Mouse (Mus musculus): Measurements from ENCODE around the gene Gatc. TPM values are rescaled to one million over a fixed set of nuclear protein-coding genes. Genes with fewer than 3 reads are reported as not detected.

The Gatc gene
- total and polyA plus RNA-seq, 3 experiments = 6.2 to 34.0 (median 14.4) TPM

DNA sequence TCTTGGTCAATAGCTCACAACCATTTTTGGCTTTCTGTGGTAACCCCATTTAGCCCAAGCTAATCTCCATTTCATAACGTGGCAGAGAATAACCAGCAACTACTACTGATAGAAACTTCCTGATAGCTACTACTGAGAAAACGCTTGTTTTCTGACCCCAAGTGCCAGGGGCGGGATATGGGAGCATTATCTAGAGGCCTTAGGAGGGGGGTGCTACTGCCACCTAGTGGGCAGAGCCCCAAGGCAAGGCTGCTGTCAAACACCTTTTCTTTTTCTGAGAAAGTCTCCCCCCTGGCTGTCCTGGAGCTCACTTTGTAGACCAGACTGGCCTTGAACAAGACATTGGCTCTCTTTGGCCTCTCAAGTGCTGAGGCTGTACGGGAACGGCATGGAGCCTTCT lies 6.6 kb upstream of the Gatc start:
- peak; percentile 91 for TF ChIP-seq SIN3A (IDR thresholded peaks at IDR 0.05; ENCODE audit: low read length)
- TF ChIP-seq MAFK (IDR thresholded peaks at IDR 0.05; ENCODE audit: insufficient replicate concordance, low read length) = no peak
- TF ChIP-seq CHD2 (IDR thresholded peaks at IDR 0.05; ENCODE audit: low read length) = no peak
- TF ChIP-seq POLR2AphosphoS2 (IDR thresholded peaks at IDR 0.05; ENCODE audit: low read depth, low read length) = no peak
- 0 out of 2 replicates have a peak, but pooled peaks have one; percentile 23 for TF ChIP-seq MYC (IDR thresholded peaks at IDR 0.05; ENCODE audit: low read depth, low read length)
- TF ChIP-seq ETS1 (conservative IDR thresholded peaks at IDR 0.05; ENCODE audit: low read depth, low read length) = no peak
- no peak for TF ChIP-seq POLR2A (IDR thresholded peaks at IDR 0.05; ENCODE audit: low read depth, low read length)
- no peak for TF ChIP-seq ZKSCAN1 (IDR thresholded peaks at IDR 0.05; ENCODE audit: borderline replicate concordance, low read depth, low read length)
- TF ChIP-seq JUND (conservative IDR thresholded peaks at IDR 0.05; ENCODE audit: low read depth, low read length) = no peak
- TF ChIP-seq E2F4 (IDR thresholded peaks at IDR 0.05; ENCODE audit: insufficient replicate concordance, low read depth, low read length) = no peak
- TF ChIP-seq EP300 (IDR thresholded peaks at IDR 0.05; ENCODE audit: low read length) = no peak
- TF ChIP-seq IRF4 (IDR thresholded peaks at IDR 0.05; ENCODE audit: low read depth, low read length) = peak; percentile 48; the same call in 1 of the 2 replicates
- no peak for TF ChIP-seq CHD1 (IDR thresholded peaks at IDR 0.05; ENCODE audit: low read depth, low read length)
- TF ChIP-seq NRF1 (IDR thresholded peaks at IDR 0.05; ENCODE audit: low read depth, low read length) = no peak
- peak; percentile 89 to 93 for TF ChIP-seq CTCF (conservative IDR thresholded peaks at IDR 0.05 in 1 of 2, IDR thresholded peaks at IDR 0.05 in 1 of 2; ENCODE audit: low read depth in 2 of 2, low read length in 2 of 2)
- TF ChIP-seq GABPA (IDR thresholded peaks at IDR 0.05; ENCODE audit: insufficient replicate concordance, low read depth, low read length) = no peak
- TF ChIP-seq BHLHE40 (IDR thresholded peaks at IDR 0.05; ENCODE audit: low read depth, low read length) = no peak
- no peak for TF ChIP-seq TBP (conservative IDR thresholded peaks at IDR 0.05; ENCODE audit: low read depth, low read length)
- TF ChIP-seq TCF12 (IDR thresholded peaks at IDR 0.05; ENCODE audit: low read depth, low read length) = no peak
- TF ChIP-seq MAZ (IDR thresholded peaks at IDR 0.05; ENCODE audit: low read depth, low read length) = 0 out of 2 replicates have a peak, but pooled peaks have one; percentile 58
- TF ChIP-seq ZC3H11A (IDR thresholded peaks at IDR 0.05; ENCODE audit: low read depth, low read length) = no peak
- TF ChIP-seq SMC3 (IDR thresholded peaks at IDR 0.05; ENCODE audit: low read depth, low read length) = peak; percentile 77
- peak; percentile 76 for TF ChIP-seq RAD21 (IDR thresholded peaks at IDR 0.05; ENCODE audit: low read depth, low read length)
- no peak for TF ChIP-seq USF1 (IDR thresholded peaks at IDR 0.05; ENCODE audit: low read depth, low read length)
- no peak; the same call in 1 of the 2 replicates for TF ChIP-seq ZNF384 (IDR thresholded peaks at IDR 0.05; ENCODE audit: low read depth, low read length)
- TF ChIP-seq MAX (IDR thresholded peaks at IDR 0.05; ENCODE audit: low read length) = no peak
- TF ChIP-seq ELF1 (IDR thresholded peaks at IDR 0.05; ENCODE audit: low read depth, low read length) = no peak
- TF ChIP-seq NELFE (IDR thresholded peaks at IDR 0.05; ENCODE audit: low read depth, low read length) = no peak
- no peak for TF ChIP-seq USF2 (conservative IDR thresholded peaks at IDR 0.05; ENCODE audit: low read depth, low read length)
- peak; percentile 52; the same call in 1 of the 2 replicates for TF ChIP-seq MXI1 (IDR thresholded peaks at IDR 0.05; ENCODE audit: low read depth, low read length)
- TF ChIP-seq HCFC1 (IDR thresholded peaks at IDR 0.05; ENCODE audit: low read depth, low read length) = no peak
- TF ChIP-seq KAT2A (IDR thresholded peaks at IDR 0.05; ENCODE audit: insufficient replicate concordance, low read length) = no peak
- no peak for TF ChIP-seq RCOR1 (conservative IDR thresholded peaks at IDR 0.05; ENCODE audit: low read depth, low read length)
- no peak for TF ChIP-seq PAX5 (IDR thresholded peaks at IDR 0.05; ENCODE audit: low read length)
- 0 out of 2 replicates have a peak, but pooled peaks have one; percentile 22 for TF ChIP-seq UBTF (IDR thresholded peaks at IDR 0.05; ENCODE audit: low read depth, low read length)
- TF ChIP-seq JUN (IDR thresholded peaks at IDR 0.05; ENCODE audit: insufficient read depth, low read depth, low read length) = no peak
- Histone ChIP-seq H3K9ac (ENCODE audit: insufficient read depth, low read depth) (peak overlapping the region; percentile 67; the same call in 1 of the 2 replicates), H3K27ac (ENCODE audit: insufficient read depth, low read depth) (no peak overlapping the region), H3K4me1 (ENCODE audit: control insufficient read depth in 1 of 2, insufficient read depth in 2 of 2) (peaks cover 0 to 15% of the 10 kb centered on the region in 2 experiments; a peak in 2 of 4 replicates), H3K4me3 (replicated peaks in 1 of 3; ENCODE audit: low read depth in 2 of 3, low read length in 2 of 3, poor library complexity in 1 of 3) (peak overlapping the region; percentile 42 to 97 (median 92)), H3K79me2 (replicated peaks; ENCODE audit: control insufficient read depth, extremely low read depth, insufficient read depth, poor library complexity, severe bottlenecking) (peaks cover 46% of the 10 kb centered on the region), H3K9me3 (replicated peaks; ENCODE audit: low read length) (peaks cover 4% of the 10 kb centered on the region), H3K36me3 (replicated peaks in 1 of 2; ENCODE audit: control insufficient read depth in 1 of 2, insufficient read depth in 1 of 2, low read length in 1 of 2) (peaks cover 36 to 46% of the 10 kb centered on the region in 2 experiments), H3K27me3 (replicated peaks) (no peaks in the 10 kb centered on the region), H3K4me2 (ENCODE audit: insufficient read depth, low read depth, poor library complexity, severe bottlenecking) (peak overlapping the region; percentile 96)
- dilution Hi-C loops (cut with MboI; ENCODE audit: extremely low pct_ligation_motif_present, extremely low pct_unique_long_range_greater_than_20kb, low sequenced_read_pairs) = no loop called here
- DNase-seq (ENCODE audit: extremely low read depth) = peak; percentile 89
- in situ Hi-C loops (cut with MboI; ENCODE audit: low pct_ligation_motif_present, low pct_unique_long_range_greater_than_20kb, low sequenced_read_pairs) = loop anchor here (5.0 kb wide), 1 partner anchor 95 kb away; no protein-coding TSS in a partner anchor

Measured in CH12.LX (cell line).